Mouse (Mus musculus): ENCODE results near the gene Poll.
"Not testable (repeated sequence)": the region's sequence is repeated elsewhere in the genome, so short reads cannot be mapped to it uniquely, and the experiment has no call there.

Poll gene

GRCm38 (mm10) chr19:45577141-45577750 is 16.9 kb upstream of the Poll start:
- no peak for DNase-seq (ENCODE audit: low spot score in 2 of 2)

- no peak for DNase-seq (ENCODE audit: low spot score in 2 of 2)
Observed at GRCm38 (mm10) chr19:45575632-45576001, 15.3 kb upstream of the Poll start.

GRCm38 (mm10) chr19:45574941-45575631 is 14.8 kb upstream of the Poll start:
- DNase-seq (ENCODE audit: low spot score in 2 of 2) = no peak

- DNase-seq (ENCODE audit: low spot score in 2 of 2) = no peak
Observed at GRCm38 (mm10) chr19:45574339-45574898, 14.1 kb upstream of the Poll start.

- peak in 1 of 2 experiments; percentile 77 for DNase-seq (ENCODE audit: low spot score in 2 of 2)
Observed at GRCm38 (mm10) chr19:45573861-45574267, 13.5 kb upstream of the Poll start.

GRCm38 (mm10) chr19:45573033-45573432 is 12.7 kb upstream of the Poll start:
- DNase-seq (ENCODE audit: low spot score in 2 of 2) = no peak

- no peak for DNase-seq (ENCODE audit: low spot score in 2 of 2)
Observed at GRCm38 (mm10) chr19:45567367-45567766, 7.0 kb upstream of the Poll start.

- no peak for DNase-seq (ENCODE audit: low spot score in 2 of 2)
Observed at GRCm38 (mm10) chr19:45565925-45566715, 5.8 kb upstream of the Poll start.

GRCm38 (mm10) chr19:45554136-45554535 is 6.2 kb downstream of the Poll start:
- DNase-seq (ENCODE audit: low spot score in 2 of 2) = no peak

- no peak for DNase-seq (ENCODE audit: low spot score in 2 of 2)
Observed at GRCm38 (mm10) chr19:45552187-45552586, 8.1 kb downstream of the Poll start.

- no peak for DNase-seq (ENCODE audit: low spot score in 2 of 2)
Observed at GRCm38 (mm10) chr19:45549948-45550347, 10.4 kb downstream of the Poll start.

GRCm38 (mm10) chr19:45549128-45549915 is 11.0 kb downstream of the Poll start:
- no peak for DNase-seq (ENCODE audit: low spot score in 2 of 2)

GRCm38 (mm10) chr19:45548196-45548595 is 12.1 kb downstream of the Poll start:
- DNase-seq (ENCODE audit: low spot score in 2 of 2) = not testable (repeated sequence)

GRCm38 (mm10) chr19:45544925-45545321 is 15.4 kb downstream of the Poll start:
- DNase-seq (ENCODE audit: low spot score in 2 of 2) = peak; percentile 77 to 90

GRCm38 (mm10) chr19:45544152-45544924 is 16.0 kb downstream of the Poll start:
- DNase-seq (ENCODE audit: low spot score in 2 of 2) = no peak

- no peak for DNase-seq (ENCODE audit: low spot score in 2 of 2)
Observed at GRCm38 (mm10) chr19:45542061-45542460, 18.3 kb downstream of the Poll start.

- DNase-seq (ENCODE audit: low spot score in 2 of 2) = peak in 1 of 2 experiments; percentile 63
Observed at GRCm38 (mm10) chr19:45541409-45542041, 18.8 kb downstream of the Poll start.

- DNase-seq (ENCODE audit: low spot score in 2 of 2) = peak in 1 of 2 experiments; percentile 39
Observed at GRCm38 (mm10) chr19:45540657-45541408, 19.5 kb downstream of the Poll start.

- DNase-seq (ENCODE audit: low spot score in 2 of 2) = peak in 1 of 2 experiments; percentile 46
Observed at GRCm38 (mm10) chr19:45537505-45537904, 22.8 kb downstream of the Poll start.
